Mouse (Mus musculus): Measurements from ENCODE around the gene Slc30a10.

GRCm38 (mm10) chr1:185456327-185456726 lies 1.7 kb downstream of the Slc30a10 start:
- TF ChIP-seq GATA1 (IDR thresholded peaks at IDR 0.05; ENCODE audit: low read length) = no peak
- no peak for TF ChIP-seq TAL1 (IDR thresholded peaks at IDR 0.05; ENCODE audit: low read length)
